Mouse (Mus musculus): ENCODE results near the gene Pagr1b. TPM values are rescaled to one million over a fixed set of nuclear protein-coding genes. Genes with fewer than 3 reads are reported as not detected.
A peak's percentile ranks its signal among the peaks of the same experiment; 100 is the strongest.

Pagr1b gene
- polyA plus RNA-seq, 1 experiment from 2014 or later: not detected

DNA sequence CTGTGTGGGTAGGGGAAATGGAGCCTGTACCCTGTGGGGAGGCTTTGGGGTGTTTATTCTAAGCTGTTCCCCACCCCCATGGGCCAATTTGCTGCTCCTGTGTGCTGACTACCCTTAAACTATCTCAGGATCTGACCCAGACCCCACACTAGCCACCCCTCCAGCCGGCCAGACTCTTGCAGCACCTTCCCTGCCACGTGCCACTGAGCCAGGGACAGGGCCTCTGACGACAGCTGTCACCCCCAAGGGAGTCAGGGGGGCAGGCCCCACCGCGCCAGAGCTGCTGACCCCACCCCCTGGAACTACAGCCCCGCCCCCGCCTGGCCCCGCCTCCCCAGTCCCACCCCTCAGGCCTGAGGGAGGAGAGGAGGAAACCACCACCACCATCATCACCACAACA is 63.6 kb downstream of the Pagr1b start:
- Histone ChIP-seq H3K4me1 (peaks cover 35% of the 10 kb centered on the region), H3K9me3 (no peaks in the 10 kb centered on the region), H3K27me3 (replicated peaks; ENCODE audit: low read depth, poor library complexity, severe bottlenecking) (peaks cover 60% of the 10 kb centered on the region), H3K36me3 (replicated peaks) (no peaks in the 10 kb centered on the region), H3K27ac (replicated peaks) (no peak overlapping the region), H3K4me3 (no peak overlapping the region)
- under 1% methylated on average over 8 of the region's 8 CpGs for WGBS
- no peak for DNase-seq (ENCODE audit: low spot score)

DNA sequence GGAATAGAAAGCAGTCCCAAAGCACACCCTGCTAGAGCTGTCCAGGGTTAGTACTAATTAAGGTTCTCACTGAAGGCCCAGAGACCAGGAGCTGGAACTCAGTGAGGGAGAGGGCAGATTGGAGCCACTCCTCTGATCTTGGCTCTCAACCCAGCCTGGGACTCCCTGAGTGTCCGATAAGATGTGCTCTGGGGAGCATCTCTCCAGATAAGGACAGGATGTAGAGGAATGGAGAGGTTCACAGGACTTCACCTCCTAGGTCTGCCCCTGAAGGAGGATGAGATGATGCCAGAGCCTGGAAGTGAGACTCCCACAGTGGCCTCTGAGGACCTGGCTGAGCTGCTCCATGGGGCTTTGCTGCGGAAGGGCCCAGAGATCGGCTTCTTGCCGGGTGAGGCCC is 64.5 kb downstream of the Pagr1b start:
- DNase-seq (ENCODE audit: low spot score): no peak

More for the DNA sequence above, 64.5 kb downstream of the Pagr1b start:
- H3K4me1 ChIP-seq: peaks cover 35% of the 10 kb centered on the region
- peak overlapping the region; percentile 67; the same call in 1 of the 2 replicates for H3K4me3 ChIP-seq
- no peak overlapping the region for H3K27ac ChIP-seq (replicated peaks)
- H3K27me3 ChIP-seq (replicated peaks; ENCODE audit: low read depth, poor library complexity, severe bottlenecking): peaks cover 60% of the 10 kb centered on the region
- WGBS: 20% methylated on average over 4 of the region's 4 CpGs
- H3K9me3 ChIP-seq: no peaks in the 10 kb centered on the region
- 0 out of 2 replicates have a peak, but pooled peaks cover 5% of the 10 kb centered on the region for H3K36me3 ChIP-seq (replicated peaks)

Small RNA genes within 50 kb of the gene (microRNA-seq; reads per million reads assigned to microRNA genes)
- not detected for gene Gm44343

Other genes with a start within 250 kb of the Pagr1b start
- gene Ypel3, start 239.5 kb downstream of the Pagr1b start, polyA plus RNA-seq (2016; fragmentation: Nextera tagmentation; extraction: Ambion mirVana): 51.1 and 64.4 TPM in 2 replicates
- gene Tbx6, start 235.0 kb downstream of the Pagr1b start, polyA plus RNA-seq (2016; fragmentation: Nextera tagmentation; extraction: Ambion mirVana): 0.36 and 0.60 TPM in 2 replicates
- gene Ppp4c, start 224.0 kb downstream of the Pagr1b start, polyA plus RNA-seq (2016; fragmentation: Nextera tagmentation; extraction: Ambion mirVana): 390 and 408 TPM in 2 replicates
- gene Fam57b, start 218.8 kb downstream of the Pagr1b start, polyA plus RNA-seq (2016; fragmentation: Nextera tagmentation; extraction: Ambion mirVana): 0.80 and 1.2 TPM in 2 replicates
- not detected in 2 replicates for gene 4930451I11Rik, start 184.8 kb downstream of the Pagr1b start, polyA plus RNA-seq (2016; fragmentation: Nextera tagmentation; extraction: Ambion mirVana)
- 3.1 and 5.5 TPM in 2 replicates for gene Doc2a, start 169.1 kb downstream of the Pagr1b start, polyA plus RNA-seq (2016; fragmentation: Nextera tagmentation; extraction: Ambion mirVana)
- 49.3 and 57.0 TPM in 2 replicates for gene Hirip3, start 154.5 kb downstream of the Pagr1b start, polyA plus RNA-seq (2016; fragmentation: Nextera tagmentation; extraction: Ambion mirVana)
- gene Ino80e, start 154.1 kb downstream of the Pagr1b start, polyA plus RNA-seq (2016; fragmentation: Nextera tagmentation; extraction: Ambion mirVana): 114 and 118 TPM in 2 replicates
- gene Taok2, start 131.8 kb downstream of the Pagr1b start, polyA plus RNA-seq (2016; fragmentation: Nextera tagmentation; extraction: Ambion mirVana): 55.3 and 56.9 TPM in 2 replicates
- 16.7 and 21.3 TPM in 2 replicates for gene Tmem219, start 93.6 kb downstream of the Pagr1b start, polyA plus RNA-seq (2016; fragmentation: Nextera tagmentation; extraction: Ambion mirVana)
- 20.2 and 21.3 TPM in 2 replicates for gene Kctd13, start 87.6 kb downstream of the Pagr1b start, polyA plus RNA-seq (2016; fragmentation: Nextera tagmentation; extraction: Ambion mirVana)
- 0.14 and 0.15 TPM in 2 replicates for gene Asphd1, start 66.9 kb downstream of the Pagr1b start, polyA plus RNA-seq (2016; fragmentation: Nextera tagmentation; extraction: Ambion mirVana)
- 0.77 and 1.2 TPM in 2 replicates for gene Sez6l2, start 65.9 kb downstream of the Pagr1b start, polyA plus RNA-seq (2016; fragmentation: Nextera tagmentation; extraction: Ambion mirVana)
- gene Cdipt, start 40.6 kb downstream of the Pagr1b start, polyA plus RNA-seq (2016; fragmentation: Nextera tagmentation; extraction: Ambion mirVana): 79.9 and 85.2 TPM in 2 replicates
- 0.50 and 0.77 TPM in 2 replicates for gene Cdiptos, start 40.4 kb downstream of the Pagr1b start, polyA plus RNA-seq (2016; fragmentation: Nextera tagmentation; extraction: Ambion mirVana)
- gene Mvp, start 1.9 kb downstream of the Pagr1b start, polyA plus RNA-seq (2016; fragmentation: Nextera tagmentation; extraction: Ambion mirVana): 4.1 TPM in 2 replicates
- gene Pagr1a, start 868 bp upstream of the Pagr1b start, polyA plus RNA-seq (2016; fragmentation: Nextera tagmentation; extraction: Ambion mirVana): 41.1 and 107 TPM in 2 replicates
- 37.7 and 92.9 TPM in 2 replicates for gene Gm42742, start 4.6 kb upstream of the Pagr1b start, polyA plus RNA-seq (2016; fragmentation: Nextera tagmentation; extraction: Ambion mirVana)
- gene Prrt2, start 4.7 kb upstream of the Pagr1b start, polyA plus RNA-seq (2016; fragmentation: Nextera tagmentation; extraction: Ambion mirVana): 2.7 and 3.4 TPM in 2 replicates
- gene Maz, start 10.6 kb upstream of the Pagr1b start, polyA plus RNA-seq (2016; fragmentation: Nextera tagmentation; extraction: Ambion mirVana): 63.6 and 68.8 TPM in 2 replicates
- gene Kif22, start 26.0 kb upstream of the Pagr1b start, polyA plus RNA-seq (2016; fragmentation: Nextera tagmentation; extraction: Ambion mirVana): 200 and 207 TPM in 2 replicates
- not detected in 2 replicates for gene Zg16, start 70.8 kb upstream of the Pagr1b start, polyA plus RNA-seq (2016; fragmentation: Nextera tagmentation; extraction: Ambion mirVana)
- 0.54 and 1.4 TPM in 2 replicates for gene AI467606, start 74.9 kb upstream of the Pagr1b start, polyA plus RNA-seq (2016; fragmentation: Nextera tagmentation; extraction: Ambion mirVana)
- 3.7 and 4.1 TPM in 2 replicates for gene Qprt, start 105.7 kb upstream of the Pagr1b start, polyA plus RNA-seq (2016; fragmentation: Nextera tagmentation; extraction: Ambion mirVana)
- 0.04 and 0.09 TPM in 2 replicates for gene Spn, start 121.3 kb upstream of the Pagr1b start, polyA plus RNA-seq (2016; fragmentation: Nextera tagmentation; extraction: Ambion mirVana)
- 89.9 and 93.4 TPM in 2 replicates for gene Cd2bp2, start 179.6 kb upstream of the Pagr1b start, polyA plus RNA-seq (2016; fragmentation: Nextera tagmentation; extraction: Ambion mirVana)
- 31.3 and 34.4 TPM in 2 replicates for gene Tbc1d10b, start 192.0 kb upstream of the Pagr1b start, polyA plus RNA-seq (2016; fragmentation: Nextera tagmentation; extraction: Ambion mirVana)
- 9.3 and 10.7 TPM in 2 replicates for gene Mylpf, start 192.4 kb upstream of the Pagr1b start, polyA plus RNA-seq (2016; fragmentation: Nextera tagmentation; extraction: Ambion mirVana)
- gene Zfp553, start 216.6 kb upstream of the Pagr1b start, polyA plus RNA-seq (2016; fragmentation: Nextera tagmentation; extraction: Ambion mirVana): 73.5 and 75.8 TPM in 2 replicates
- 27.3 and 30.0 TPM in 2 replicates for gene Sept1, start 216.6 kb upstream of the Pagr1b start, polyA plus RNA-seq (2016; fragmentation: Nextera tagmentation; extraction: Ambion mirVana)
- gene Zfp771, start 227.8 kb upstream of the Pagr1b start, polyA plus RNA-seq (2016; fragmentation: Nextera tagmentation; extraction: Ambion mirVana): 65.1 and 69.1 TPM in 2 replicates
- gene Dctpp1, start 244.2 kb upstream of the Pagr1b start, polyA plus RNA-seq (2016; fragmentation: Nextera tagmentation; extraction: Ambion mirVana): 363 and 380 TPM in 2 replicates

Data from embryonic facial prominence, embryonic 10.5 days (tissue).